Mouse (Mus musculus) kidney, adult 2 months (tissue): ENCODE data around the gene Dnah17.

Experiments used
- CTCF ChIP-seq: fragments of 200-500 bp; conservative IDR thresholded peaks from 2 replicates; pipeline ENCODE4 v1.5.1; 2011; ENCODE audit warnings: low read depth, mild to moderate bottlenecking, control low read depth, low read length, moderate library complexity, mixed read lengths; ENCODE audit not compliant: insufficient read depth, insufficient read length
- POLR2A ChIP-seq: fragments of 200-500 bp; IDR thresholded peaks from one replicate; pipeline ENCODE4 v1.6.1; 2011; ENCODE audit warnings: low read depth, low read length, control low read depth

GRCm38 (mm10) chr11:118034395-118034794 is 96.0 kb downstream of the Dnah17 start:
- no peak for TF ChIP-seq CTCF
- no peak for TF ChIP-seq POLR2A
